Mouse (Mus musculus): Measurements from ENCODE around the gene Sdc4. TPM values are rescaled to one million over a fixed set of nuclear protein-coding genes. Genes with fewer than 3 reads are reported as not detected.

The Sdc4 gene
- total and polyA plus RNA-seq, 3 experiments: not detected

DNA sequence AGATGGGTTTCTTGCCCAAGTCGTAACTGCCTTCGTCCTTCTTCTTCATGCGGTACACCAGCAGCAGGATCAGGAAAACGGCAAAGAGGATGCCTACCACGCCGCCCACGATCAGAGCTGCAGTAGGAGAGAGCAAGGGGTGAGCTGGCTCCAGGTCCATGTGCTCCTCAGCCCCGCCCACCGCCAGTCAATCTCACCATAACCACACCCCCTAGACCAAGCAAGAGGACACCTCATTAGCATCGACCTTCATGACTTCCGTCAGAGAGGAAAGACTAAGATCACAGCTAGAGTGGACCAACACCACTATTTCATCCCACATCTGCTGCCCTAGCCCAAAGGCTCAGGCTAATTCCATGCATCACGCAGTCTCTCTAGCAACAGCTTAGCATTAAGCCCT lies 17.6 kb downstream of the Sdc4 start:
- Histone ChIP-seq H3K36me3 (ENCODE audit: control insufficient read depth in 1 of 2, insufficient read depth in 2 of 2, low read length in 2 of 2) (no peaks in the 10 kb centered on the region), H3K9ac (ENCODE audit: control insufficient read depth, low read depth, low read length, poor library complexity, severe bottlenecking) (no peak overlapping the region), H3K27ac (ENCODE audit: control insufficient read depth, low read depth, low read length) (no peak overlapping the region), H3K27me3 (ENCODE audit: control insufficient read depth in 1 of 2, insufficient read depth in 2 of 2, low read length in 2 of 2) (peaks cover 0 to 8% of the 10 kb centered on the region in 2 experiments), H3K79me2 (ENCODE audit: control insufficient read depth, insufficient read depth, low read length, poor library complexity) (no peaks in the 10 kb centered on the region), H3K4me3 (ENCODE audit: control insufficient read depth in 1 of 2, insufficient read depth in 1 of 2, low read depth in 2 of 2, low read length in 2 of 2) (no peak overlapping the region), H3K4me1 (ENCODE audit: control insufficient read depth in 1 of 2, insufficient read depth in 2 of 2, low read length in 2 of 2) (no peaks in the 10 kb centered on the region), H3K9me3 (replicated peaks; ENCODE audit: insufficient read depth, low read length) (no peaks in the 10 kb centered on the region)
- TF ChIP-seq CHD1 (IDR thresholded peaks at IDR 0.05; ENCODE audit: low read depth, low read length) (no peak), USF2 (IDR thresholded peaks at IDR 0.05; ENCODE audit: borderline replicate concordance in 1 of 2, insufficient read depth in 1 of 2, low read depth in 1 of 2, low read length in 2 of 2) (no peak), NELFE (IDR thresholded peaks at IDR 0.05; ENCODE audit: low read depth, low read length) (no peak), NRF1 (IDR thresholded peaks at IDR 0.05; ENCODE audit: insufficient read depth, low read depth, low read length, poor library complexity, severe bottlenecking) (no peak), ZC3H11A (IDR thresholded peaks at IDR 0.05; ENCODE audit: low read depth, low read length) (no peak), MAZ (IDR thresholded peaks at IDR 0.05; ENCODE audit: low read depth, low read length) (no peak), EP300 (IDR thresholded peaks at IDR 0.05; ENCODE audit: low read depth in 1 of 2, low read length in 2 of 2) (no peak), POLR2AphosphoS2 (IDR thresholded peaks at IDR 0.05; ENCODE audit: low read length) (no peak), GABPA (IDR thresholded peaks at IDR 0.05; ENCODE audit: low read depth, low read length) (no peak), RCOR1 (IDR thresholded peaks at IDR 0.05; ENCODE audit: low read depth, low read length) (no peak)
- no peak for DNase-seq (ENCODE audit: low read depth, low spot score)

DNA sequence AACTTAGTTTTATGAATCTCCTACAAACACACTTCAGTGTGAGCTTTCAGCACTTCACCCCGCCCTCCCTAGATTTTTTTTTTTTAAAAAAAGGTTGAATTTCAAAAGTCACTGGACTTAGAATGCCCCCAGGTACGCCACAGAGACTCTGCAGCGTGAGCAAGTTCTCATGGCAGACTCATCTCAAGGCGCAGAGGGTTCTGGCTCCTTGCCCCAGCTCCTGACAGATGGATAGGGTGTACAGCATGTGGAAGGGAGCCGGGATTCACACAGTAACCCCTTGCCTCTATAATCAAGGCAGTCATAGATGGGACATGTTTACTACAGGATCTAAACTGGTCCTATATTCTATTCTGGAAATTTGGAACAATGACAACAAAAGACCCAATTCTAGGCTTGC lies 18.3 kb downstream of the Sdc4 start:
- no peak for DNase-seq (ENCODE audit: low read depth, low spot score)
- Histone ChIP-seq H3K27me3 (ENCODE audit: control insufficient read depth in 1 of 2, insufficient read depth in 2 of 2, low read length in 2 of 2) (peaks cover 0 to 8% of the 10 kb centered on the region in 2 experiments), H3K4me1 (ENCODE audit: control insufficient read depth in 1 of 2, insufficient read depth in 2 of 2, low read length in 2 of 2) (no peaks in the 10 kb centered on the region), H3K79me2 (ENCODE audit: control insufficient read depth, insufficient read depth, low read length, poor library complexity) (no peaks in the 10 kb centered on the region), H3K36me3 (ENCODE audit: control insufficient read depth in 1 of 2, insufficient read depth in 2 of 2, low read length in 2 of 2) (no peaks in the 10 kb centered on the region), H3K9ac (ENCODE audit: control insufficient read depth, low read depth, low read length, poor library complexity, severe bottlenecking) (no peak overlapping the region), H3K4me3 (ENCODE audit: control insufficient read depth in 1 of 2, insufficient read depth in 1 of 2, low read depth in 2 of 2, low read length in 2 of 2) (no peak overlapping the region), H3K9me3 (replicated peaks; ENCODE audit: insufficient read depth, low read length) (no peaks in the 10 kb centered on the region), H3K27ac (ENCODE audit: control insufficient read depth, low read depth, low read length) (no peak overlapping the region)
- TF ChIP-seq POLR2AphosphoS2 (IDR thresholded peaks at IDR 0.05; ENCODE audit: low read length) (no peak), E2F4 (IDR thresholded peaks at IDR 0.05; ENCODE audit: borderline replicate concordance, low read depth, low read length) (no peak), ZNF384 (IDR thresholded peaks at IDR 0.05; ENCODE audit: low read depth, low read length) (no peak), TAL1 (IDR thresholded peaks at IDR 0.05; ENCODE audit: low read length) (no peak), SMC3 (IDR thresholded peaks at IDR 0.05; ENCODE audit: low read depth, low read length) (no peak), MYB (IDR thresholded peaks at IDR 0.05; ENCODE audit: low read depth, low read length) (no peak)

GRCm38 (mm10) chr2:164424406-164424805 lies 19.3 kb downstream of the Sdc4 start:
- no peaks in the 10 kb centered on the region for H3K9me3 ChIP-seq (replicated peaks; ENCODE audit: insufficient read depth, low read length)
- no peak for DNase-seq (ENCODE audit: low read depth, low spot score)
- H3K36me3 ChIP-seq (ENCODE audit: control insufficient read depth in 1 of 2, insufficient read depth in 2 of 2, low read length in 2 of 2): no peaks in the 10 kb centered on the region
- no peak overlapping the region for H3K27ac ChIP-seq (ENCODE audit: control insufficient read depth, low read depth, low read length)
- H3K9ac ChIP-seq (ENCODE audit: control insufficient read depth, low read depth, low read length, poor library complexity, severe bottlenecking): no peak overlapping the region
- no peaks in the 10 kb centered on the region for H3K79me2 ChIP-seq (ENCODE audit: control insufficient read depth, insufficient read depth, low read length, poor library complexity)
- peaks cover 0 to 7% of the 10 kb centered on the region in 2 experiments; a peak in 3 of 4 replicates for H3K27me3 ChIP-seq (ENCODE audit: control insufficient read depth in 1 of 2, insufficient read depth in 2 of 2, low read length in 2 of 2)
- H3K4me3 ChIP-seq (ENCODE audit: control insufficient read depth in 1 of 2, insufficient read depth in 1 of 2, low read depth in 2 of 2, low read length in 2 of 2): no peak overlapping the region
- TF ChIP-seq HCFC1 (IDR thresholded peaks at IDR 0.05; ENCODE audit: low read depth, low read length) (no peak), MYC (IDR thresholded peaks at IDR 0.05; ENCODE audit: low read depth, low read length) (no peak), ZKSCAN1 (IDR thresholded peaks at IDR 0.05; ENCODE audit: low read depth, low read length) (no peak), TBP (IDR thresholded peaks at IDR 0.05; ENCODE audit: low read depth, low read length) (no peak), USF2 (IDR thresholded peaks at IDR 0.05; ENCODE audit: borderline replicate concordance in 1 of 2, insufficient read depth in 1 of 2, low read depth in 1 of 2, low read length in 2 of 2) (no peak)
- H3K4me1 ChIP-seq (ENCODE audit: control insufficient read depth in 1 of 2, insufficient read depth in 2 of 2, low read length in 2 of 2): no peaks in the 10 kb centered on the region

Data from MEL (cell line).